Mouse (Mus musculus): ENCODE results near the gene Mrpl53.
"Not testable (repeated sequence)": the region's sequence is repeated elsewhere in the genome, so short reads cannot be mapped to it uniquely, and the experiment has no call there.

The Mrpl53 gene

DNA sequence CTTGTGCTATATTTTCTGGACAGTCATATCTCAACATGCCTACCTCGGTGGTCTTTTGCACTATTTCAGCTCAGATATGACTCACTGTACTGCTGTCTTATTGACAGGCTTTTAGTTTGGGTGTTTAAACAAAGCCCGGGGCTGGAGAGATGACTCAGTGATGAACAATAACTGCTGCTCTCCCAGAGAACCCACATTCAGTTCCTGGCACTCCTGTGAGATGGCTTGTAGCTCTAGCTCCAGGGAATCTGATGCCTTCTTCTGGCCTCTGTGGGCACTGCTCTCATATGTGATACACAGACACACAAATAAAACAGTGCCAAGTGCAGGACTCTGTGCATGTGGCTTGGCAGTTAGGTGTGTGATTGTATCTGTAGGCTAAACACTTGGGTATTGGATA, 36.4 kb downstream of the Mrpl53 start:
- DNase-seq (ENCODE audit: low spot score in 2 of 2): no peak

- DNase-seq (ENCODE audit: low spot score in 2 of 2): no peak
Measured at GRCm38 (mm10) chr6:83145805-83146204, 37.0 kb downstream of the Mrpl53 start.

- DNase-seq (ENCODE audit: low spot score in 2 of 2): no peak
Measured at GRCm38 (mm10) chr6:83147280-83147679, 38.4 kb downstream of the Mrpl53 start.

- DNase-seq (ENCODE audit: low spot score in 2 of 2): no peak
Measured at GRCm38 (mm10) chr6:83151721-83152120, 42.9 kb downstream of the Mrpl53 start.

GRCm38 (mm10) chr6:83153038-83153437, 44.2 kb downstream of the Mrpl53 start:
- no peak for DNase-seq (ENCODE audit: low spot score in 2 of 2)

GRCm38 (mm10) chr6:83153485-83153884, 44.6 kb downstream of the Mrpl53 start:
- DNase-seq (ENCODE audit: low spot score in 2 of 2): no peak

GRCm38 (mm10) chr6:83155552-83156238, 46.9 kb downstream of the Mrpl53 start:
- no peak for DNase-seq (ENCODE audit: low spot score in 2 of 2)

- DNase-seq (ENCODE audit: low spot score in 2 of 2): peak; percentile 82 to 87
Measured at GRCm38 (mm10) chr6:83156259-83156684, 47.4 kb downstream of the Mrpl53 start, which contains the start of the genes Wdr54 and 1700003E16Rik. TSS of gene Wdr54 (minus strand) at chr6:83156397. TSS of gene 1700003E16Rik (plus strand) at chr6:83156404.

- not testable (repeated sequence) for DNase-seq (ENCODE audit: low spot score in 2 of 2)
Measured at GRCm38 (mm10) chr6:83159456-83159855, 50.6 kb downstream of the Mrpl53 start.

Measured in right cerebral cortex, adult 2 months (tissue).